Mouse (Mus musculus) effector memory CD4-positive, alpha-beta T cell, adult 7 months (primary cell): ENCODE results near the gene Dync1i1. TPM values are rescaled to one million over a fixed set of nuclear protein-coding genes. Genes with fewer than 3 reads are reported as not detected.

Experiments
- polyA plus RNA-seq: library from polyadenylated mRNA; unstranded; fragments of 100-300 nt; shearing (Covaris generic); gene quantifications from one replicate; pipeline ENCODE4 v1.2.1, GENCODE M21; 2017

The Dync1i1 gene
- polyA plus RNA-seq: not detected

DNA sequence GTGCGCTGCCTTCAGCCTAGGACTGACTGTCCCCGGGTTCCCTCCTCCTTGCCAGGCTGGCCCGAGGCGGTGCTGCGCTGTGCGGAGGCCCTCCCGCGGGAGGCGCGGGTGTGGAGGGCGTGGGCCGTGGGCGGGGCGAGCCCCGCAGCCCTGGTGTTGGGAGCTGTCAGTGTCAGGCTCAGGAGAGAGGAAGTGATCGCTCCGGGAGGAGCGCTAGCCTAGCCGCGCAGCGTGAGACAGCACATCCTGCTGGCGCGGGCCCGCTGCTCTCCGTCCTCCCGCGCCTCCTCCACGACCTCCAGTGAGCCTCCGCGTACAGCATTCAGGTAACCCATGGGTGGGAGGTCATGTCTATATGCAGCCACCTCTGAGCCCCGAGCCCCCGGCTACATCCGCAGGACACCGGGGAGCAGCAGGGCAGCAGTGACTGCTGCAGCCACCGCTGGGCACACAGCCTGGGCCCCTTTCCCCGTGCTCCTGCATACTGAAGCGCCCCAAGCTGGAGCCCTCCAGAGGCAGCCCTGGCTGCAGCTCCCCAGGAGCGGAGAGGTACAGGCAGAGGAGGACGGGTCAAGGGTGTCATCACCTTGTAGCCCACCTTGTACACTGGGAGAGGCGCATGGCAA, at the start of gene Dync1i1:
Gene Dync1i1 (plus strand): TSS at position 29 of the 626 bp plus-strand sequence.

Other genes with a start within 250 kb of the Dync1i1 start
- gene Pdk4, start 229.3 kb upstream of the Dync1i1 start, polyA plus RNA-seq: 0.11 TPM